Mouse (Mus musculus) limb, embryonic 10.5 days (tissue): Measurements from ENCODE around the gene Abcb1b. TPM values are rescaled to one million over a fixed set of nuclear protein-coding genes. Genes with fewer than 3 reads are reported as not detected.

Source experiments
- DNase-seq: peaks from one replicate; pipeline ENCODE4 v3.0.0-alpha.2; 2017; ENCODE audit warnings: low spot score
- H3K27ac ChIP-seq: fragments of 300-500 bp; sonication (generic); 2 replicates; pipeline ENCODE4 v1.5.1; 2016; ENCODE audit warnings: mild to moderate bottlenecking
- H3K27me3 ChIP-seq: fragments of 300-500 bp; sonication (generic); 2 replicates; pipeline ENCODE4 v1.6.1; 2016; ENCODE audit warnings: low read depth, mild to moderate bottlenecking; ENCODE audit not compliant: poor library complexity, severe bottlenecking
- H3K36me3 ChIP-seq: fragments of 300-500 bp; sonication (generic); 2 replicates; pipeline ENCODE4 v1.6.1; 2016; ENCODE audit warnings: mild to moderate bottlenecking, moderate library complexity
- H3K4me1 ChIP-seq: fragments of 300-500 bp; sonication (generic); 2 replicates; pipeline ENCODE4 v1.6.1; 2016
- H3K4me3 ChIP-seq: fragments of 300-500 bp; sonication (generic); 2 replicates; pipeline ENCODE4 v1.5.1; 2016; ENCODE audit warnings: mild to moderate bottlenecking, moderate library complexity
- H3K9me3 ChIP-seq: fragments of 300-500 bp; sonication (generic); replicated peaks from 2 replicates; pipeline ENCODE4 v1.6.1; 2016; ENCODE audit warnings: mild to moderate bottlenecking
- WGBS: fragments of 180-500 bp; shearing (Covaris S2); methylation state at CpG from one replicate; pipeline ENCODE4 v1.1.7; 2016; 5-methylcytosine and 5-hydroxymethylcytosine counted together
- polyA plus RNA-seq: library from polyadenylated mRNA; unstranded; fragments of >200 nt; fragmentation: Nextera tagmentation; extraction: Ambion mirVana; gene quantifications from 2 replicates; pipeline ENCODE4 v1.2.1, GENCODE M21; 2016

Gene Abcb1b
- polyA plus RNA-seq, 1 experiment from 2014 or later: 0.83 TPM

GRCm38 (mm10) chr5:8911567-8912198 lies 113.7 kb downstream of the Abcb1b start:
- Histone ChIP-seq H3K4me3 (no peak overlapping the region), H3K27ac (no peak overlapping the region), H3K4me1 (no peaks in the 10 kb centered on the region), H3K27me3 (no peaks in the 10 kb centered on the region), H3K36me3 (no peaks in the 10 kb centered on the region), H3K9me3 (no peaks in the 10 kb centered on the region)
- WGBS: 89% methylated on average over 8 of the region's 8 CpGs
- DNase-seq: no peak

Other genes with a start within 250 kb of the Abcb1b start
- gene Rundc3b, start 175.2 kb upstream of the Abcb1b start, polyA plus RNA-seq: 0.99 and 2.5 TPM in 2 replicates
- gene Abcb1a, start 138.1 kb upstream of the Abcb1b start, polyA plus RNA-seq: 0.18 TPM in 1 of 2 replicates, not detected in the other
- 0.19 TPM in 2 replicates for gene Abcb4, start 95.6 kb downstream of the Abcb1b start, polyA plus RNA-seq
- 35.4 and 40.8 TPM in 2 replicates for gene Crot, start 199.2 kb downstream of the Abcb1b start, polyA plus RNA-seq